Mouse (Mus musculus): ENCODE results near the gene Agmo. TPM values are rescaled to one million over a fixed set of nuclear protein-coding genes. Genes with fewer than 3 reads are reported as not detected.

Agmo gene
- under 1 TPM in 2 of 3 experiments, not detected in 1; 0.67 to 0.84 TPM for polyA plus RNA-seq (2017; shearing (Covaris generic))

- no peak for ATAC-seq
Measured at GRCm38 (mm10) chr12:37241566-37242021, at the start of gene Agmo. TSS of gene Agmo (plus strand) at chr12:37241641.

GRCm38 (mm10) chr12:37231119-37231518 is 10.3 kb upstream of the Agmo start:
- ATAC-seq = no peak

- ATAC-seq = no peak
Measured at GRCm38 (mm10) chr12:37240975-37241565, 371 bp upstream of the Agmo start.

GRCm38 (mm10) chr12:37242484-37242883 is 1.0 kb downstream of the Agmo start:
- no peak for ATAC-seq

GRCm38 (mm10) chr12:37244876-37245275 is 3.4 kb downstream of the Agmo start:
- ATAC-seq = no peak

GRCm38 (mm10) chr12:37251688-37252087 is 10.2 kb downstream of the Agmo start:
- no peak for ATAC-seq

GRCm38 (mm10) chr12:37257099-37257498 is 15.7 kb downstream of the Agmo start:
- no peak for ATAC-seq

- ATAC-seq = no peak
Measured at GRCm38 (mm10) chr12:37259771-37260528, 18.5 kb downstream of the Agmo start.

GRCm38 (mm10) chr12:37263685-37264084 is 22.2 kb downstream of the Agmo start:
- ATAC-seq = no peak

- ATAC-seq = no peak
Measured at GRCm38 (mm10) chr12:37268636-37269152, 27.3 kb downstream of the Agmo start.

- no peak for ATAC-seq
Measured at GRCm38 (mm10) chr12:37272660-37273059, 31.2 kb downstream of the Agmo start.

GRCm38 (mm10) chr12:37273964-37274657 is 32.7 kb downstream of the Agmo start:
- no peak for ATAC-seq

GRCm38 (mm10) chr12:37274658-37275019 is 33.2 kb downstream of the Agmo start:
- ATAC-seq = no peak

- ATAC-seq = no peak
Measured at GRCm38 (mm10) chr12:37306956-37307466, 65.6 kb downstream of the Agmo start.

GRCm38 (mm10) chr12:37310786-37311185 is 69.3 kb downstream of the Agmo start:
- no peak for ATAC-seq

- no peak for ATAC-seq
Measured at GRCm38 (mm10) chr12:37322860-37323259, 81.4 kb downstream of the Agmo start.

- no peak for ATAC-seq
Measured at GRCm38 (mm10) chr12:37334987-37335386, 93.5 kb downstream of the Agmo start.

- no peak for ATAC-seq
Measured at GRCm38 (mm10) chr12:37344225-37344624, 102.8 kb downstream of the Agmo start.

- ATAC-seq = no peak
Measured at GRCm38 (mm10) chr12:37345696-37346095, 104.3 kb downstream of the Agmo start.

GRCm38 (mm10) chr12:37392316-37392715 is 150.9 kb downstream of the Agmo start:
- ATAC-seq = no peak

- no peak for ATAC-seq
Measured at GRCm38 (mm10) chr12:37402541-37402940, 161.1 kb downstream of the Agmo start.

- no peak for ATAC-seq
Measured at GRCm38 (mm10) chr12:37426350-37426749, 184.9 kb downstream of the Agmo start.

GRCm38 (mm10) chr12:37426750-37427149 is 185.3 kb downstream of the Agmo start:
- no peak for ATAC-seq

Measured in inflammation-experienced regulatory T-cells, adult 6 months (primary cell).